Mouse (Mus musculus) liver, adult 2 months (tissue): ENCODE measurements around the gene Itga4.

Experiments
- CTCF ChIP-seq: fragments of 200-500 bp; IDR thresholded peaks from 2 replicates; pipeline ENCODE4 v1.5.1; 2011; ENCODE audit warnings: low read depth, low read length, control low read depth
- POLR2A ChIP-seq: fragments of 200-500 bp; IDR thresholded peaks from 2 replicates; pipeline ENCODE4 v1.6.1; 2011; ENCODE audit warnings: low read length, control low read depth; ENCODE audit not compliant: insufficient read depth; ENCODE audit errors: extremely low read depth

DNA sequence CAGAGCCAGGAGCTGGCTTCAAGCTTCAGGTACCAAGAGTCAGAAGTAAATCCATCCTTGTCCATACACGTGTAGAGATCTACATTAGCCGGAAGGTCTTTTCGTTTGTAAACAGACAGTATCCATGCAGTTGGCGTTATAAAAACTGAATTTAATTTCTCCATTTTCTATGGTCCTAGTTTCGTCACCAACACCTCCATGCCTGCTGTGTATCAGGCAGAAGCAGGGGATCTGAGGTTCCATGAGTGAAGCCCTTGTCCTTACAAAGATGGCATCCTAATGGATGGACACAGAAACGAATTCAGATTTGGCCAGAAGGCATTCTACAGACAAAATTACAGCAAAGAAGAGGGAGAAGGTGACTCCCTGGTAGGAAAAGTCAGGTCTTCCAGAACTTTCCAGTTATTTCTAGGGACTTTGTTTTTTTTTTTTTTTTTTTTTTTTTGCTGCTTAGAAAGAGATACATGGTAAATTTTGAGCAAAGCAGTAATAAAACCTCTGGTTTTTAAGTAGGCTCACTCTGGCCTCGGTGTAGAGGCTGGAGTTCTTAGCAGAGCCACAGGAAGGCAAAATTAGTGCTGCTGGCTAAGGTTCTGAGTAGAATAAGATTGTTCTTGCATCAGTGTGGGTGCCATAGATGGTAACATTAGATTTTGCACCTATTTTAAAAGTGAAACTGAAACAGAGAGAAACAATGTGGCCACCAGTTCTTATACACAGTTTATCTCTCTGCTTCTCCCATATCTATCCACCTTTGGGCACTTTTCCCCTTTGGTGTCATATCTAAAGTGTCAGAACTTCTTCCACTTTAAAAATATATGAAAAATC lies 116.3 kb downstream of the Itga4 start:
- TF ChIP-seq CTCF: no peak
- TF ChIP-seq POLR2A: no peak
